Mouse (Mus musculus): Measurements from ENCODE around the gene Cerk. TPM values are rescaled to one million over a fixed set of nuclear protein-coding genes. Genes with fewer than 3 reads are reported as not detected.
"Not testable (repeated sequence)": the region's sequence is repeated elsewhere in the genome, so short reads cannot be mapped to it uniquely, and the experiment has no call there.

Cerk gene
- polyA plus RNA-seq, 1 experiment from 2014 or later = 22.3 TPM

DNA sequence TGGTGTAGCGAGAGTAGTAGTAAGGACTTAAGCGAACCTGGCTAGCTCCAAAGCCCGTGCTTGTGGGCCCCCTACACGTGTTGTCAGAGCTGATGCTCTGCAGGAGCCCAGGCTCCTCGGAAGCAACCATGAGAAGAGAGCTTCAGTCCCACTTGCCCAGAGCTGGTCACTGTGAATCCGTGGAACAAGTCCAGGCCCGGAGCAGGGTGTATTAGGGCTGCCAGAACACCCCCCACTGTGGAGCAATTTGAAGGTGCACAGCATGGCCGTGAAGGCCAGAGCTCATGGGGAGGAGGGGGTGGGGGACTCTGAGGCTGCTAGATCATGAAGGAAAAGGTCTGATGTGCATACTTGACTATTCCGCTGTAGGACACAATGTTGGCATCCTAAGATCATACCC lies 84.4 kb downstream of the Cerk start:
- Histone ChIP-seq H3K36me3 (peaks cover 52% of the 10 kb centered on the region), H3K4me2 (replicated peaks) (no peak overlapping the region)

DNA sequence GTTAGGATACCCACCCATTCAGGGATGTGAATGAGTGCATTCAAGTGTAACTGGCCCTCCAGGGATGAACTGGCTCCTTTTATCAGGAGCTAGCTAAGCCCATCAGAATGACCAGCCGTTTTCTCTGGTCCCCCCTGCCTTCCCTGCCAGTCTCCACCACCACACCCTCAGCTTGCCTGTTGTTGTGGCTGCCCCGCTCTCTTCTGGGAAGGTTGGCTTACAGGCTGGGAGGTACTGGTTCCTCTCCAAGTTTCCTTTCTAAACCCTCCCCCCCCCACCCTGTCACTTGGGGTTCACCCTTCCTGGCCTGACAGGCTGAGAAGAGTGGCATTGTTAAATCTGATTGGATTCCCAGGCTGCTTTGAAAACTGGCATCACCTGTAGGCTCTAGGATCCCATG lies 88.1 kb downstream of the Cerk start:
- Histone ChIP-seq H3K9me3 (no peaks in the 10 kb centered on the region), H3K27me3 (no peaks in the 10 kb centered on the region), H3K4me3 (replicated peaks) (no peak overlapping the region), H3K4me1 (replicated peaks) (0 out of 2 replicates have a peak, but pooled peaks cover 4% of the 10 kb centered on the region), H3K36me3 (peaks cover 58% of the 10 kb centered on the region), H3K9ac (replicated peaks) (no peak overlapping the region), H3K27ac (no peak overlapping the region), H3K4me2 (replicated peaks) (no peak overlapping the region)
- 32% methylated on average over 2 of the region's 2 CpGs for WGBS
- ATAC-seq = no peak

More for the DNA sequence above, 84.4 kb downstream of the Cerk start:
- Histone ChIP-seq H3K4me3 (replicated peaks) (no peak overlapping the region), H3K9ac (replicated peaks) (no peak overlapping the region), H3K9me3 (no peaks in the 10 kb centered on the region), H3K27ac (no peak overlapping the region), H3K4me1 (replicated peaks) (peaks cover 8% of the 10 kb centered on the region; the same call in 1 of the 2 replicates), H3K27me3 (no peaks in the 10 kb centered on the region)
- no peak for ATAC-seq
- WGBS = 87% methylated on average over 9 of the region's 9 CpGs

GRCm38 (mm10) chr15:86096604-86097020 lies 89.3 kb downstream of the Cerk start:
- H3K4me1 ChIP-seq (replicated peaks) = not testable (repeated sequence)

GRCm38 (mm10) chr15:86095722-86096603 lies 90.0 kb downstream of the Cerk start:
- H3K27me3 ChIP-seq = no peaks in the 10 kb centered on the region
- no peak overlapping the region for H3K4me3 ChIP-seq (replicated peaks)
- no peak overlapping the region for H3K9ac ChIP-seq (replicated peaks)
- 94% methylated on average over 17 of the region's 17 CpGs for WGBS
- H3K9me3 ChIP-seq = no peaks in the 10 kb centered on the region
- ATAC-seq = no peak
- no peak overlapping the region for H3K27ac ChIP-seq
- peaks cover 52% of the 10 kb centered on the region for H3K36me3 ChIP-seq
- no peak overlapping the region for H3K4me2 ChIP-seq (replicated peaks)
- H3K4me1 ChIP-seq (replicated peaks) = peaks cover 10% of the 10 kb centered on the region; the same call in 1 of the 2 replicates

More at GRCm38 (mm10) chr15:86096604-86097020, 89.3 kb downstream of the Cerk start:
- H3K27ac ChIP-seq; H3K9ac ChIP-seq (replicated peaks); ATAC-seq; H3K4me2 ChIP-seq (replicated peaks); H3K9me3 ChIP-seq; H3K4me3 ChIP-seq (replicated peaks); H3K27me3 ChIP-seq: not testable (repeated sequence)
- peaks cover 58% of the 10 kb centered on the region for H3K36me3 ChIP-seq
- WGBS = 95% methylated on average over 5 of the region's 5 CpGs

DNA sequence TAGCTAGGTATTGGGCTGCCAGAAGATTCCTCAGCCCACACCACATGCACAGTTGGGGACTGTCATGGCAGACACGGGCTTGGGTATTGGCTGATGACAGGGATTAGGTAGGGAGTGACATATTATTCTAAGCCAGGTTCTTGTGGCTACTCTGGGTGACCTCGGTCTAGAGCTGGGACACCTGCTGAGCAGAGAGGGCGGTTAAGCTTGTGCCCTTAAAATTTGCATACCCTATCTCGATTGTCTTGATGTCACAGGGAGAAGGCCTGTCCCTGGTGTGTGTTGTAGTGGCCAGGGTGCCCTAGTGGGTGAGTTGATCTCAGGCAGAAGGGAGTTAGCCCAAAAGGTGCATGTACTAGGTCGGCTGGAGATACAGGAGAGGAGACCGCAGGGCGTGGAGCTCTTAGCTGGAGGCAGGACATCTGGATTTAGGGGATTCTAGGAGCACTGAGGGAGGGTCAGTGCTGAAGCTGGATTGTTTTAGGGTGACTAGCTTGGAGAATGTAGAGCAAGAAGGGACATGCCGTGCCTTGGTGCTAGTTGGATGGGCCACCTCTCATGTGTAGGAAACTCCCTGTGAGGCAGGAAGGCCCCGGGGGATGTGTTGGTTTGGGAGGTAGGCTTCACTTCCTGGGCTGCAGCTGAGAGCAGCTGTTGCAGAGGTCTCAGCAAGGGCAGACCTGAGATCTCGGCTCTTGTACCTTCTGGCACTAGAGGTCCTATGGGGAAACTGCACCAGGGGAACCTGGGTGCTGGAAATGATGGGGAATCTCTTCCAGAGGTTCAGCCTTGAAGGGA lies 91.4 kb downstream of the Cerk start:
- no peaks in the 10 kb centered on the region for H3K9me3 ChIP-seq
- peaks cover 43% of the 10 kb centered on the region for H3K36me3 ChIP-seq
- no peak overlapping the region for H3K27ac ChIP-seq
- 87% methylated on average over 10 of the region's 10 CpGs for WGBS
- H3K4me3 ChIP-seq (replicated peaks) = no peak overlapping the region
- no peaks in the 10 kb centered on the region for H3K27me3 ChIP-seq
- no peak overlapping the region for H3K9ac ChIP-seq (replicated peaks)
- H3K4me1 ChIP-seq (replicated peaks) = peaks cover 25% of the 10 kb centered on the region
- no peak for ATAC-seq
- H3K4me2 ChIP-seq (replicated peaks) = no peak overlapping the region

DNA sequence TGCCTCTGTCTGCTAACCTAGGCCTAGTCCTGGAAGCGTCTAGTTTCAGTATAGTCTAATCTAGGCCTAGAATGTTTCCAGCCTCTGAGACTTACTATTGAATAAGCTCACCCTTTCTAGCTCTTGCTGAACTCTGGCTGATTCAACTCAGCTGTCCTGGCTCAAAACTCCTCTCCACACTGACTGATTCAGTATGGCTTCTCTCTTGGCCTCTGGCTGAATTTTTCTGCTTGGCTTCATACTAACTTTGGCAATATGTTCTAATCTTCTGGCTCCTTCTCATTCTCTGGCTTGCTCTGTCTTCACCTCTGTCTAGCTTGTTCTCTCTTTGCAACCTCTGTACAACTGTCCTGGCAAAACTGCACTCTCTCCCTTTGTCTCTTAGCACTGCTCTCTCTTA lies 92.7 kb downstream of the Cerk start:
- peaks cover 35% of the 10 kb centered on the region for H3K36me3 ChIP-seq

DNA sequence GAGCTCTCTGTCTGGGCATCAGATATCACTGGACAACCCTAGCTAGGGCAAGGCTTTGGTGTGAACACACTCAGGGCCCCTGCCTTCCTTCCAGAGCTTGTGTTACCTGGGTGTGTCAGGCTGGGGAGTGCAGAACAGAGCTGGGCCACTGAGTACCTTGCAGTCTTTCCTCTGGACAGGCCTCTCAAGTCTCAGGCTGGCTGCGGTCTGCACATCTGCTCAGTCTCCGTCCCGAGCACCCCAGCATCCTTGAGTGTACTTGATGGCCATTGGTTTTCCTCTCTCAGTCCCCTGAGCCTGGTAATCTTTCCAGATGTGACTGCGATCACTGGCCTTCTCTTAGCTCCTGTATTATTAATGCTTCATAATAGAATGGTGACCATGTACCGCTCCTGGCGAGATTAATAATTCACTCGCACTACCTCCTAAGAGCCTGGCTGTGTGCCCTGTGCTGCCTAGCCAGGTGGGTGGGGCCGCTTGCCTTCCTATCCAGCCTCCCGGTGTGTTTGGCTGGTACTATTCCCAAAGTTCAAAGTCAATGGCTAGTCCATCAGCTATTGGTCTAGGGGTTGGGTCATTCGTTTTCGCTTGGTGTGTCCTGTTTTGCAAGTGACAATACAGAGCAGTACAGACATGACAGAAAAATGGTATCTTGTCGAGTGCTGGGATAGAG lies 93.8 kb downstream of the Cerk start:
- Histone ChIP-seq H3K4me2 (replicated peaks) (no peak overlapping the region), H3K36me3 (peaks cover 35% of the 10 kb centered on the region), H3K27ac (no peak overlapping the region), H3K4me1 (replicated peaks) (peaks cover 44% of the 10 kb centered on the region), H3K9me3 (no peaks in the 10 kb centered on the region), H3K27me3 (no peaks in the 10 kb centered on the region), H3K9ac (replicated peaks) (no peak overlapping the region), H3K4me3 (replicated peaks) (no peak overlapping the region)
- WGBS = 89% methylated on average over 12 of the region's 12 CpGs
- ATAC-seq = 0 out of 2 replicates have a peak, but pooled peaks have one; percentile 12

More for the DNA sequence above, 92.7 kb downstream of the Cerk start:
- H3K4me1 ChIP-seq (replicated peaks) = peaks cover 35% of the 10 kb centered on the region
- no peak overlapping the region for H3K4me3 ChIP-seq (replicated peaks)
- ATAC-seq = no peak
- H3K27me3 ChIP-seq = no peaks in the 10 kb centered on the region
- H3K27ac ChIP-seq = no peak overlapping the region
- no peaks in the 10 kb centered on the region for H3K9me3 ChIP-seq
- WGBS = 91% methylated on average over 1 of the region's 1 CpGs
- no peak overlapping the region for H3K4me2 ChIP-seq (replicated peaks)
- no peak overlapping the region for H3K9ac ChIP-seq (replicated peaks)

DNA sequence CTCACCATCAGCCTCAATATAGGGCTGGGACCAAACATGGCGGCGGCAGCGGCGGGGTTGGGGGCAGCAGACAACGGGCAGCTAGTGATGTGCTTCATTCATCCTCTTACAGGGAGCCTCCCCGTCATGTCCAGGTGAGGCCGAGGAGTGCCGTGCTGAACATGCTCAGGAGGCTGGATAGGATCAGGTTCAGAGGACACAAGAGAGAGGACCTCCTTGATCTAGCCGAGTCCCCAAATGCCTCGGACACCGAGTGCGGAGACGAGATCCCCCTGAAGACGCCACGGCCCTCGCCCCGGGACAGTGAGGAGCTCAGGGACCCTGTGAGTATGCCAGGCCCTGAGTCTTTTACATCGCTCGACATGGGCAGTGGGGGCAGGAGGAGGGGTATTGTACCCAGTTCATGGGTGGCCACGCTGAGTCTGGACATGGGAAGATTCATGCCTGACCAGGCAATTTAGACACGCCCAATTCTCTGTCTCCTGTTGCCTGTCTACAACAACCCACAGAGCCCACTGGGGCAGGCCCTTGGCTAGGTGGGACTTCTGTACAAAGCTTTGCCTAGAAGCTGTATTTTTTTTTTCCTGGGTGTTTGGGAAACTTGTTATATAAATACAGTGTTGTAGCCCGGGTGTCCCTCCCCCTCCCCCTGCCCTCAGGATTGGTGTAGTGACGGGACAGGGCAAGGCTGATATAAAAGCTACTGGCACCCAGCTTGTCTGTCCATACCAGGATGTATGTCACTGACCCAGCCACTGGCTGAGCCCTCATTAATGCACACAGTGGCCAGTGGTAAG lies 94.5 kb downstream of the Cerk start:
- H3K27ac ChIP-seq = no peak overlapping the region
- 92% methylated on average over 23 of the region's 23 CpGs for WGBS
- no peak overlapping the region for H3K4me2 ChIP-seq (replicated peaks)

DNA sequence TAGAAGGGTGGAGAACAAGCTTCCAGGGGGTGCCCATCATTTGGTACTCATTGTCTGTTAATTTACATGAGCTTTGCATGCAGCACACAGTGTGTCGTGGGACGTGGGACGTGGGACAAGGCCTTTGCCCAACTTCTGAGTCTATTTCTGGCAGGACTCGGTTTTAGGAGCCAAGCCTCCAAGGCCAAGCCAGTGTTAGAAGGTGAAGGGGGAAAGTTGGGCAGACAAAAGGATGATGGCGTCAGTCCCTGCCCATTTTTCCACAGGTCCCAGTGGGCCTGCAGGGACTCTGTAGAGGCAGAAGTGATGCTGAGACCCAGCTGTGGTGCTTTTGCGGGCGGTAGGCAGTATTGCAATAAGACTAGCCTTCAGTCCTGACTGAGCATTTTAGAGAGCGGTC lies 95.4 kb downstream of the Cerk start:
- no peak overlapping the region for H3K4me2 ChIP-seq (replicated peaks)
- H3K27me3 ChIP-seq = no peaks in the 10 kb centered on the region
- WGBS = 90% methylated on average over 8 of the region's 8 CpGs
- H3K9ac ChIP-seq (replicated peaks) = no peak overlapping the region
- no peaks in the 10 kb centered on the region for H3K9me3 ChIP-seq
- H3K4me1 ChIP-seq (replicated peaks) = peaks cover 57% of the 10 kb centered on the region
- H3K4me3 ChIP-seq (replicated peaks) = no peak overlapping the region
- H3K27ac ChIP-seq = 0 out of 2 replicates have a peak overlapping the region, but pooled peaks have one; percentile 32
- peaks cover 27% of the 10 kb centered on the region for H3K36me3 ChIP-seq
- no peak for ATAC-seq

More for the DNA sequence above, 94.5 kb downstream of the Cerk start:
- Histone ChIP-seq H3K9ac (replicated peaks) (no peak overlapping the region), H3K4me3 (replicated peaks) (no peak overlapping the region), H3K4me1 (replicated peaks) (peaks cover 49% of the 10 kb centered on the region), H3K27me3 (no peaks in the 10 kb centered on the region), H3K9me3 (no peaks in the 10 kb centered on the region), H3K36me3 (peaks cover 34% of the 10 kb centered on the region)
- ATAC-seq = no peak

GRCm38 (mm10) chr15:86089991-86090529 lies 95.9 kb downstream of the Cerk start:
- H3K4me3 ChIP-seq (replicated peaks) = no peak overlapping the region
- H3K9ac ChIP-seq (replicated peaks) = no peak overlapping the region
- H3K9me3 ChIP-seq = no peaks in the 10 kb centered on the region
- peaks cover 62% of the 10 kb centered on the region for H3K4me1 ChIP-seq (replicated peaks)
- no peak overlapping the region for H3K4me2 ChIP-seq (replicated peaks)
- no peaks in the 10 kb centered on the region for H3K27me3 ChIP-seq
- peak overlapping the region; percentile 32 for H3K27ac ChIP-seq
- ATAC-seq = no peak
- H3K36me3 ChIP-seq = peaks cover 23% of the 10 kb centered on the region
- 68% methylated on average over 11 of the region's 11 CpGs for WGBS
